Mouse (Mus musculus): ENCODE measurements around the gene Evpl. TPM values are rescaled to one million over a fixed set of nuclear protein-coding genes. Genes with fewer than 3 reads are reported as not detected.

Gene Evpl
- polyA plus RNA-seq, 1 experiment from 2014 or later = 0.28 TPM

DNA sequence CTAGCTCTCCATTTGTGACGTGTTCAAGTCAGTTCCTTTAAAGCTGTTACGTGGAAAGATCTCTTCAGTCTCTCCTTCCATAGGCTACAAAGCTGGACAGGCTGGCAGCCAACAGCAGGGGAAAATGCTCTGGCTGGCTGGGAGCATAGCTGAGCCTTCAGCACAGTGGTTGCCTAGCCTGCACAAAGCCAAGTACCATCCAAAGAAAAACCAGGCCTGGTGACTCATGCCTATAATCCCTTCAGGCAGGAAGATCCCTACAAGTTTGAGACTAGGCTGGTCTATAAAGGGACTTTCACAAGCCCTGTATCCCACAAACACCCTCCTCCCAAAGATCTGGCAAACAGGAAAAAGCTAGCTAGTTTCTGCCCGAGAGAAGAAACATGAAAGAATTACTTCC is 52.0 kb downstream of the Evpl start:
- 85% methylated on average over 3 of the region's 3 CpGs for WGBS
- H3K9me3 ChIP-seq = no peaks in the 10 kb centered on the region
- no peaks in the 10 kb centered on the region for H3K27me3 ChIP-seq
- H3K4me2 ChIP-seq (replicated peaks) = no peak overlapping the region
- H3K36me3 ChIP-seq = peaks cover 79% of the 10 kb centered on the region
- H3K9ac ChIP-seq (replicated peaks) = no peak overlapping the region
- peaks cover 16% of the 10 kb centered on the region for H3K4me1 ChIP-seq (replicated peaks)
- no peak overlapping the region for H3K4me3 ChIP-seq (replicated peaks)
- ATAC-seq = no peak
- H3K27ac ChIP-seq = peak overlapping the region; percentile 51; the same call in 1 of the 2 replicates

DNA sequence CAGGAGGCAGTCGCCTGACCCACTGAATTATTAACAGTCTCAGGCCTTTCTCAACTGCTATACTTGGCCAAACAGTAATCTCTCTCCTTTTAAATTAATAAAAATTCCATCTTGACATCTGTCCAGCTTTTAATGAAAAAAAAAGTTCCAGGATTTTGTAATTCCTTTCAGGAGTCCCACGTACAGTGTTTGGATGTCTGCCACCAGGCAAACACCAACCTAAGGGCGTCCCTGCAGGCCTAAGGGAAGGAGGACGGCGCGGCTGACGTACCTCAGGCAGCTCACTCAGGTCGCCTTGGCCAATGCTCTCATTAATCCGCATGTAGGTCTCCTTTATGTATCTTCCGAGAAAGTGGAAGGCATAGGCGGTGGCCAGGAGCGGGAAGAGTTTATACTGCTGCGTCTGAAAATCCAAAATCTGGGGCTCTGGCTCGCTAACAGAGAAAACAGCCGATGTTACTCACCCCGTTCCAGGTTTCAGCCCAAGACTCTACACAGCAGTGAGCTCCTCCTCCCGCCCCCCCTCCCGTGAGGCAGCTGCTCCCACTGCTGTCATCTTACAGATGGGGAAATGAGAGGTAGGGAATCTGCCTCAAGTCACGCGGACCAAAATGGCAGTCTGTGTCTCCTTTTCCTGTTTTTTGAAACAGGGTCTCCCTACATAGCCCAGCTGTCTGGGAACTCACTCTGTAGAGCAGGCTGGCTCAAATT is 59.3 kb downstream of the Evpl start:
- Histone ChIP-seq H3K27ac (no peak overlapping the region), H3K9me3 (no peaks in the 10 kb centered on the region), H3K4me2 (replicated peaks) (no peak overlapping the region), H3K27me3 (no peaks in the 10 kb centered on the region), H3K9ac (replicated peaks) (no peak overlapping the region), H3K4me3 (replicated peaks) (no peak overlapping the region), H3K4me1 (replicated peaks) (no peaks in the 10 kb centered on the region), H3K36me3 (peaks cover 94% of the 10 kb centered on the region)
- 91% methylated on average over 20 of the region's 20 CpGs for WGBS
- ATAC-seq = no peak

DNA sequence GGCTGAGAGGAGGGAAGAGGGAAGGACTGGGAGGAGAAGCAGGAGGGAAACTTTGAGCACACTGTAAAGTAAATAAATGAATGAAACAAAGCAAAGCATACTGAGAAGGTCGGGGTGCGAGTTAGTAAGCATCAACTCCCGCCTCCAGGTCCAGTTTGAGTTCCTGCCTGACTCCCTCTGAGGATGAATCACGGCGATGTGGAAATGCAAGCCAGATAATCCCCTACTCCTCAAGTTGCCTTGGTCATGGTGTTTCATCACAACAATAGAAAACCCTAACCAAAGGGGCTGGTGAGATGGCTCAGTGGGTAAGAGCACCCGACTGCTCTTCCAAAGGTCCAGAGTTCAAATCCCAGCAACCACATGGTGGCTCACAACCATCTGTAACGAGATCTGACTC is 61.9 kb downstream of the Evpl start:
- H3K4me1 ChIP-seq (replicated peaks) = no peaks in the 10 kb centered on the region
- H3K9ac ChIP-seq (replicated peaks) = no peak overlapping the region
- H3K9me3 ChIP-seq = no peaks in the 10 kb centered on the region
- H3K4me3 ChIP-seq (replicated peaks) = no peak overlapping the region
- H3K4me2 ChIP-seq (replicated peaks) = no peak overlapping the region
- no peaks in the 10 kb centered on the region for H3K27me3 ChIP-seq
- H3K36me3 ChIP-seq = peaks cover 96% of the 10 kb centered on the region
- 80% methylated on average over 7 of the region's 7 CpGs for whole genome bisulfite sequencing
- H3K27ac ChIP-seq = no peak overlapping the region
- ATAC-seq = no peak

DNA sequence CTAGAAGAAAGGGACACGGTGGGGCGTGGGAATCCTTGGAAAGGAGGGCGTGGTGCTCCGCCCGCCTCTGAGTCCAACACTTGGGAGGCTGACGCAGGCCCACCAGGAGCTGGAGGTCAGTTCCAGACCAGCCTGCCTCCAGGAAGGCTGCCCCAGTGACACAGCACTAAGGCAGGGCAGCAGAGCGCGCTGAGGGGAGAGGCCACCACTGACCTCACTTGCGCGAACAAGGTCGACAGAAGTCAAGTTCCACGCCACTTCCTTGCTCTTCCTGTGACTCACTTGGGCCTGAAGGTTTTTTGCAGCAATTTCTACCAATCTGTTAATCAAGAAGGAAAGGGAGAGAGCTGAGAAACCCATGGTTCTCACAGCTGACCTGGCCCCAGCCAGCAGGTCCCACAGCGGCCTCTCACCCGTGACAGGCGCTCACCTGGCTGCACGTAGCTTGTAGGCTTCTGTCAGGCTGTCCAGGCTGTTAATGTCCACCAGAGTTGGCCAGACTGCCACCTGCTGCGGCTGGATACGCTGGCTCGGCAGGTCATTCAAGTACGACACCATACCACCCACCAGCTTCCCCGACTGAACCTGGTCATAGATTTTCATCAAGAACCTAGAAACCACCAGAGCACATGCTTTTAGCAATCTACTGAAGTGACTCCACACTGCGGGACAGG is 63.0 kb downstream of the Evpl start:
- H3K4me1 ChIP-seq (replicated peaks) = no peaks in the 10 kb centered on the region
- no peak overlapping the region for H3K4me2 ChIP-seq (replicated peaks)
- H3K27ac ChIP-seq = no peak overlapping the region
- no peak for ATAC-seq
- H3K27me3 ChIP-seq = no peaks in the 10 kb centered on the region
- H3K4me3 ChIP-seq (replicated peaks) = no peak overlapping the region
- WGBS = 92% methylated on average over 22 of the region's 22 CpGs
- peaks cover 86% of the 10 kb centered on the region for H3K36me3 ChIP-seq
- no peak overlapping the region for H3K9ac ChIP-seq (replicated peaks)
- H3K9me3 ChIP-seq = no peaks in the 10 kb centered on the region

DNA sequence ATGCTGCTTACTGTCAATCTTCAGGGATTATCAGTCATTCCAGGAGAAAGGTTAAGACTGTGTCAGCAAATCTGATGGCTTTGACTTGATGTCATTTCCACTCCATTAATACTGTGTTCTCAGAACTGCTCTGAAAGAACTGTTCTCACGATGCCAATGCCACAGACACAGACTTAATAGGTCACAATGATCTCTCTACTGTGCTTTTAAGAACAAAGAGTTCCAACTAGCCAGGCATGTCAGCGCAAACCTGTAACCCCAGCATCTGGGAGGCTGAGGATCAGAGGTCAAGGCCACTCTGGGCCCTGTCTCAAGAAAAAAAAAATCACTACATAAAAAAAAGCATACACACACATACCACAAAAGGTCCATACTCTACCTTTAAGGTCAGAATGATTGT is 65.9 kb downstream of the Evpl start:
- Histone ChIP-seq H3K4me1 (replicated peaks) (peaks cover 7% of the 10 kb centered on the region), H3K36me3 (peaks cover 58% of the 10 kb centered on the region), H3K9me3 (no peaks in the 10 kb centered on the region), H3K4me3 (replicated peaks) (no peak overlapping the region), H3K27me3 (no peaks in the 10 kb centered on the region), H3K9ac (replicated peaks) (no peak overlapping the region), H3K27ac (no peak overlapping the region), H3K4me2 (replicated peaks) (no peak overlapping the region)
- WGBS = 80% methylated on average over 2 of the region's 2 CpGs
- ATAC-seq = no peak

Other genes starting within 250 kb of the Evpl start
- gene Galk1, start 225.4 kb downstream of the Evpl start, polyA plus RNA-seq (2015; fragmentation: Nextera tagmentation; extraction: Ambion mirVana) = 49.2 and 58.9 TPM in 2 replicates
- gene H3f3b, start 210.1 kb downstream of the Evpl start, polyA plus RNA-seq (2015; fragmentation: Nextera tagmentation; extraction: Ambion mirVana) = 2,611 and 2,977 TPM in 2 replicates
- gene Unk, start 207.8 kb downstream of the Evpl start, polyA plus RNA-seq (2015; fragmentation: Nextera tagmentation; extraction: Ambion mirVana) = 41.1 and 43.7 TPM in 2 replicates
- gene Unc13d, start 160.1 kb downstream of the Evpl start, polyA plus RNA-seq (2015; fragmentation: Nextera tagmentation; extraction: Ambion mirVana) = 1.2 TPM in 2 replicates
- gene Wbp2, start 151.1 kb downstream of the Evpl start, polyA plus RNA-seq (2015; fragmentation: Nextera tagmentation; extraction: Ambion mirVana) = 128 and 132 TPM in 2 replicates
- 2.0 and 3.4 TPM in 2 replicates for gene Trim47, start 110.9 kb downstream of the Evpl start, polyA plus RNA-seq (2015; fragmentation: Nextera tagmentation; extraction: Ambion mirVana)
- gene Trim65, start 106.9 kb downstream of the Evpl start, polyA plus RNA-seq (2015; fragmentation: Nextera tagmentation; extraction: Ambion mirVana) = 1.3 and 1.8 TPM in 2 replicates
- gene Mrpl38, start 99.2 kb downstream of the Evpl start, polyA plus RNA-seq (2015; fragmentation: Nextera tagmentation; extraction: Ambion mirVana) = 76.2 and 78.3 TPM in 2 replicates
- gene Fbf1, start 69.9 kb downstream of the Evpl start, polyA plus RNA-seq (2015; fragmentation: Nextera tagmentation; extraction: Ambion mirVana) = 69.1 and 76.5 TPM in 2 replicates
- gene Ten1, start 39.2 kb downstream of the Evpl start, polyA plus RNA-seq (2015; fragmentation: Nextera tagmentation; extraction: Ambion mirVana) = 78.4 and 88.2 TPM in 2 replicates
- gene Acox1, start 39.0 kb downstream of the Evpl start, polyA plus RNA-seq (2015; fragmentation: Nextera tagmentation; extraction: Ambion mirVana) = 50.3 and 51.0 TPM in 2 replicates
- gene Srp68, start 36.1 kb upstream of the Evpl start, polyA plus RNA-seq (2015; fragmentation: Nextera tagmentation; extraction: Ambion mirVana) = 63.4 and 68.5 TPM in 2 replicates
- gene Galr2, start 42.9 kb upstream of the Evpl start, polyA plus RNA-seq (2015; fragmentation: Nextera tagmentation; extraction: Ambion mirVana) = 0.22 and 0.26 TPM in 2 replicates
- gene Exoc7, start 69.2 kb upstream of the Evpl start, polyA plus RNA-seq (2015; fragmentation: Nextera tagmentation; extraction: Ambion mirVana) = 92.0 and 104 TPM in 2 replicates
- gene Foxj1, start 97.3 kb upstream of the Evpl start, polyA plus RNA-seq (2015; fragmentation: Nextera tagmentation; extraction: Ambion mirVana) = 6.2 and 12.4 TPM in 2 replicates
- 25.7 and 31.3 TPM in 2 replicates for gene Rnf157, start 175.0 kb upstream of the Evpl start, polyA plus RNA-seq (2015; fragmentation: Nextera tagmentation; extraction: Ambion mirVana)
- gene Ubald2, start 196.0 kb upstream of the Evpl start, polyA plus RNA-seq (2015; fragmentation: Nextera tagmentation; extraction: Ambion mirVana) = 47.7 and 50.3 TPM in 2 replicates
- gene Qrich2, start 228.2 kb upstream of the Evpl start, polyA plus RNA-seq (2015; fragmentation: Nextera tagmentation; extraction: Ambion mirVana) = not detected in 2 replicates